Mouse (Mus musculus): ENCODE results near the gene Rps29. TPM values are rescaled to one million over a fixed set of nuclear protein-coding genes. Genes with fewer than 3 reads are reported as not detected.
A peak's percentile ranks its signal among the peaks of the same experiment; 100 is the strongest.

The Rps29 gene
- polyA plus RNA-seq, 2 experiments, result 1,849 to 2,273 TPM

DNA sequence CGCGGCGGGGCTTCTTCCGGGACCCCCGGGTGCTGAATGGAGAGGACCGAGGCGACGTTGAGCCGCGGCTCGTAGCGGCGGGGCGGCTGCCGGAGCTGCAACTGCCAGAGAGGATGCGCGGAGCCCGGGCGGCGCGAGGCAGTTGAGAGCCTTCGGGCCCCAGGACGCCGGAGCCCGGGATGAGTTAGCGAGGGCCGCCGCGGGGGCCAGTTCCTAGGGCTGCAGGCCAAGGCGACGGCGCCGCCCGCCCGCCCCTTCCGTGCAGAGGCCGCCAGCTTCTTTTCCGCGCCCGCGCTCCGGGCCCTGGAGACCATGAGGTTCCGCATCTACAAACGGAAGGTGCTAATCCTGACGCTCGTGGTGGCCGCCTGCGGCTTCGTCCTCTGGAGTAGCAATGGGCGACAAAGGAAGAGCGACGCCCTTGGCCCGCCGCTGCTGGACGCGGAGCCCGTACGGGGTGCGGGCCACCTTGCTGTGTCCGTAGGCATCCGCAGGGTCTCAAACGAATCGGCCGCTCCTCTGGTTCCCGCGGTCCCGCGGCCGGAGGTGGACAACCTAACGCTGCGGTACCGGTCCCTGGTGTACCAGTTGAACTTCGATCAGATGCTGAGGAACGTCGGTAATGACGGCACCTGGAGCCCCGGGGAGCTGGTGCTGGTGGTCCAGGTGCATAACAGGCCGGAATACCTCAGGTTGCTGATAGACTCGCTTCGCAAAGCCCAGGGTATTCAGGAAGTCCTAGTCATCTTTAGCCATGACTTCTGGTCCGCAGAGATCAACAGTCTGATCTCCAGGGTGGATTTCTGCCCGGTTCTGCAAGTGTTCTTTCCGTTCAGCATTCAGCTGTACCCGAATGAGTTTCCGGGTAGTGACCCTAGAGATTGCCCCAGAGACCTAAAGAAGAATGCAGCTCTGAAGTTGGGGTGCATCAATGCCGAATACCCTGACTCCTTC lies 25.6 kb upstream of the Rps29 start:
- H3K4me3 ChIP-seq (replicated peaks; ENCODE audit: low read length), result peak overlapping the region; percentile 65
- TF ChIP-seq POLR2A (IDR thresholded peaks at IDR 0.05; ENCODE audit: borderline replicate concordance, extremely low read depth, insufficient read depth, insufficient read length), result no peak
- H3K36me3 ChIP-seq (ENCODE audit: control insufficient read depth, insufficient read depth, low read length), result peaks cover 42% of the 10 kb centered on the region
- H3K9me3 ChIP-seq (ENCODE audit: control insufficient read depth, low read length), result no peaks in the 10 kb centered on the region
- ATAC-seq (ENCODE audit: low FRiP score, low read depth) (peak; percentile 45), DNase-seq (ENCODE audit: low spot score) (peak; percentile 20)
- peak overlapping the region; percentile 90 for H3K9ac ChIP-seq (ENCODE audit: low read depth, low read length, severe bottlenecking)
- H3K4me2 ChIP-seq (replicated peaks; ENCODE audit: low read depth, low read length, severe bottlenecking), result peak overlapping the region; percentile 89
- no peaks in the 10 kb centered on the region for H3K27me3 ChIP-seq (ENCODE audit: control insufficient read depth, insufficient read depth, low read length)
- peaks cover 13% of the 10 kb centered on the region for H3K4me1 ChIP-seq (ENCODE audit: control insufficient read depth, insufficient read depth, low read length)
- H3K27ac ChIP-seq (replicated peaks; ENCODE audit: low read depth, low read length), result peak overlapping the region; percentile 80
- 4% methylated on average over 45 of the region's 86 CpGs for WGBS

DNA sequence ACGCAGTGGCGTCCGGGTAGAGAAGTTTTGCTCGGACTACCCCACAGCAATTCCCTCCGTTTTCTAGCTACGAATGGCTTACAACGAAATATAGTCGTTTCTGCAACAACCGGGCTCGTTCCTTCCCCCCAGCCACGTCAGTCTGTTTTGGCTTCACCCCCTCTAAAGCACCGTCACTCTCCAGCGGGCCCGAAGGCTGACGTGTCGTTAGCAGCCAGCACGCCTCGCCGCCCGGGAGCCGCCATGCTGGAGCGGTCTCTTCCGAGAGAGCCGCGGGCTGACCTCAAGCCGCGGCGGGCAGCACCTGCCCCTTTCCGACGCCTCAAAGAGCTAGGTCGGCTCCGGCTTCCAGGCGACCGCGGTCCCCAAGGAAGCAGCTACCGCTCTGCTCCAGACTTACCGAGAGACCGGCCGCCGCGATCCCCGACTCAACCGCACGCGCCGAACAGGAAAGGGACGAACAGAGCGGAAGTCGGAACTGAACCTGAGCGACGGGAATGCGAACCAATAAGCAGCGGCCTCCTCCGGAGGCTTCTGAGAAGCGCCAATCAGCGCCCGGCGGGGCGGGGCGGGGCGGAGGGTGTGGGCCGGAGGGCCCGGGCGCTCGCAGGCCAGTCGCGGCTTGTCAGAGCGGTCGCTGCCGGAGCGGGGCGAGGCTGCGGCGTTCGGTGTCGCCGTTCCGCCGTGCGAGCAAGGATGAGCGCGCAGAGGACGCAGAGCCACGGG lies 24.8 kb upstream of the Rps29 start, which contains the start of the genes Rpl36al and Mgat2:
Gene Rpl36al (minus strand): TSS at position 501 of the 726 bp plus-strand sequence.
Gene Mgat2 (plus strand): TSS at position 575 of the 726 bp plus-strand sequence.
- TF ChIP-seq POLR2A (IDR thresholded peaks at IDR 0.05; ENCODE audit: borderline replicate concordance, extremely low read depth, insufficient read depth, insufficient read length), result peak; percentile 95; the same call in 1 of the 2 replicates
- ATAC-seq (ENCODE audit: low FRiP score, low read depth) (peak; percentile 99), DNase-seq (ENCODE audit: low spot score) (peak; percentile 100)
- Histone ChIP-seq H3K36me3 (ENCODE audit: control insufficient read depth, insufficient read depth, low read length) (peaks cover 35% of the 10 kb centered on the region), H3K4me2 (replicated peaks; ENCODE audit: low read depth, low read length, severe bottlenecking) (peak within 1 kb of the TSS; percentile 89), H3K4me1 (ENCODE audit: control insufficient read depth, insufficient read depth, low read length) (peaks cover 13% of the 10 kb centered on the region), H3K9me3 (ENCODE audit: control insufficient read depth, low read length) (no peaks in the 10 kb centered on the region), H3K4me3 (replicated peaks; ENCODE audit: low read length) (peak within 1 kb of the TSS; percentile 65), H3K9ac (ENCODE audit: low read depth, low read length, severe bottlenecking) (peak within 1 kb of the TSS; percentile 90), H3K27me3 (ENCODE audit: control insufficient read depth, insufficient read depth, low read length) (no peaks in the 10 kb centered on the region), H3K27ac (replicated peaks; ENCODE audit: low read depth, low read length) (peak within 1 kb of the TSS; percentile 80)
- under 1% methylated on average over 62 of the region's 84 CpGs for WGBS

DNA sequence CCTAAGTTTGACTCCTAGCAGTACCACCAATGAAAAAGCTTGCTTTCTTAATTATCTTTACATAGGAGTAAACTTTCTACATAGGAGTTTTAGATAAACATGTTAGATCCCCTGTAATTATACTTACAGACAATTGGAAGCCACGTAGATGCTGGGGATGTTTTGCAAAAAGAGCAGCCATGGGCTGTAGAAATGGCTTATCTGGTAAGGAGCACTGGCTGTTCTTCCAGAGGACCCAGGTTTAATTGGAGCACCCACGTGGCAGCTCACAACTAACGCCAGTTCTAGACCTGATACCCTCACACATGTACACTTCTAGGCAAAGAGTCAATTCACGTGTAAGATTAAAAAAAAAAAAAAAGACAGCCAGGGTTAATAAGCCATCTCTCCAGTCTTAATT lies 22.8 kb upstream of the Rps29 start:
- no peak for TF ChIP-seq POLR2A (IDR thresholded peaks at IDR 0.05; ENCODE audit: borderline replicate concordance, extremely low read depth, insufficient read depth, insufficient read length)
- H3K4me3 ChIP-seq (replicated peaks; ENCODE audit: low read length), result no peak overlapping the region
- H3K9me3 ChIP-seq (ENCODE audit: control insufficient read depth, low read length), result no peaks in the 10 kb centered on the region
- H3K4me1 ChIP-seq (ENCODE audit: control insufficient read depth, insufficient read depth, low read length), result peaks cover 11% of the 10 kb centered on the region
- H3K4me2 ChIP-seq (replicated peaks; ENCODE audit: low read depth, low read length, severe bottlenecking), result no peak overlapping the region
- ATAC-seq (ENCODE audit: low FRiP score, low read depth) (no peak), DNase-seq (ENCODE audit: low spot score) (no peak)
- H3K9ac ChIP-seq (ENCODE audit: low read depth, low read length, severe bottlenecking), result no peak overlapping the region
- no peaks in the 10 kb centered on the region for H3K27me3 ChIP-seq (ENCODE audit: control insufficient read depth, insufficient read depth, low read length)
- peaks cover 22% of the 10 kb centered on the region for H3K36me3 ChIP-seq (ENCODE audit: control insufficient read depth, insufficient read depth, low read length)
- WGBS, result 90% methylated on average over 4 of the region's 4 CpGs
- no peak overlapping the region for H3K27ac ChIP-seq (replicated peaks; ENCODE audit: low read depth, low read length)

DNA sequence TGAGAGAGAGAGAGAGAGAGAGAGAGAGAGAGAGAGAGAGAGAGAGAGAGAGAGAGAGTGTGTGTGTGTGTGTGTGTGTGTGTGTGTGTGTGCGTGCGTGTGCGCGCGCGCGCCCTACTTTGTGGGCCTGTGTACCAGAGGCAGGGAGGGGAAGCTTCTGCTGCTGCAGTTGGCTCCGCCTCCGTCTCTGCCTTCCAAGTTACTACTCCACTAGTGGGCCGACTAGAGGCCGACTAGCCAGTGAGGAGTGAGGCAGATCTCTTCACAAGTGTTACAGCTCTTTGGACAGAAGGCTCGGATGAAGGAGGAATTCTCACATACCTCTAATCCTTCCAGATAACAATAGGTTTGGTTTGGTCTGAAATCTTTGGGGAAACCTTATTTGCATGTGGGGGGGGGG lies 20.4 kb upstream of the Rps29 start:
- peaks cover 2% of the 10 kb centered on the region; the same call in 1 of the 2 replicates for H3K4me1 ChIP-seq (ENCODE audit: control insufficient read depth, insufficient read depth, low read length)
- peaks cover 16% of the 10 kb centered on the region for H3K36me3 ChIP-seq (ENCODE audit: control insufficient read depth, insufficient read depth, low read length)
- ATAC-seq (ENCODE audit: low FRiP score, low read depth), result no peak
- no peak overlapping the region for H3K4me2 ChIP-seq (replicated peaks; ENCODE audit: low read depth, low read length, severe bottlenecking)
- TF ChIP-seq POLR2A (IDR thresholded peaks at IDR 0.05; ENCODE audit: borderline replicate concordance, extremely low read depth, insufficient read depth, insufficient read length), result no peak
- no peak for DNase-seq (ENCODE audit: low spot score)
- H3K27ac ChIP-seq (replicated peaks; ENCODE audit: low read depth, low read length), result no peak overlapping the region
- H3K9ac ChIP-seq (ENCODE audit: low read depth, low read length, severe bottlenecking), result no peak overlapping the region
- H3K9me3 ChIP-seq (ENCODE audit: control insufficient read depth, low read length), result no peaks in the 10 kb centered on the region
- 68% methylated on average over 12 of the region's 12 CpGs for WGBS
- no peaks in the 10 kb centered on the region for H3K27me3 ChIP-seq (ENCODE audit: control insufficient read depth, insufficient read depth, low read length)
- H3K4me3 ChIP-seq (replicated peaks; ENCODE audit: low read length), result no peak overlapping the region

DNA sequence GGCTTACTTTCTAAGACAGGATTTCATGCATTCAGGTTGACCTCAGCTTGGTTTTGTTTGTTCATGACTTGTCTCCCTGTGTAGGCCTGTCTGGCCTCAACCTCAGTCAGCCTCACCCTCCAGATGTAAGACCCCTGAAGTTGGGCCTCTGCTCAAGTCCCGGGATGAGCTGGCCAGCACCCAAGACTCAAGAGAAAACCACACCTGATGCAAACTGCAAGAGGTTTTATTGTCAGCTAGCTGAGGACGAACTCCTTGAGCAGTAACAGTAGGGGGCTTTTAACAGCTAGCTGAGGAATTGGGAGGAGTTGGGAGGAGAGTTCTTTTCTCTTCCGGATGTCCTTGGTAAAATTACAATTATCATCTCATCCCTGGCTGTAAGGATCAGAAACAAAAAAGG lies 18.5 kb upstream of the Rps29 start:
- Histone ChIP-seq H3K9me3 (ENCODE audit: control insufficient read depth, low read length) (no peaks in the 10 kb centered on the region), H3K36me3 (ENCODE audit: control insufficient read depth, insufficient read depth, low read length) (peaks cover 15% of the 10 kb centered on the region), H3K4me3 (replicated peaks; ENCODE audit: low read length) (no peak overlapping the region), H3K27me3 (ENCODE audit: control insufficient read depth, insufficient read depth, low read length) (no peaks in the 10 kb centered on the region), H3K9ac (ENCODE audit: low read depth, low read length, severe bottlenecking) (no peak overlapping the region), H3K27ac (replicated peaks; ENCODE audit: low read depth, low read length) (no peak overlapping the region), H3K4me2 (replicated peaks; ENCODE audit: low read depth, low read length, severe bottlenecking) (no peak overlapping the region), H3K4me1 (ENCODE audit: control insufficient read depth, insufficient read depth, low read length) (no peaks in the 10 kb centered on the region)
- no peak for DNase-seq (ENCODE audit: low spot score)
- 73% methylated on average over 3 of the region's 3 CpGs for WGBS
- TF ChIP-seq POLR2A (IDR thresholded peaks at IDR 0.05; ENCODE audit: borderline replicate concordance, extremely low read depth, insufficient read depth, insufficient read length), result no peak
- ATAC-seq (ENCODE audit: low FRiP score, low read depth), result no peak

Data from limb, embryonic 14.5 days (tissue).